Mouse (Mus musculus): ENCODE measurements around the gene Dand5.

GRCm38 (mm10) chr8:84773833-84774232, 48.8 kb downstream of the Dand5 start:
- TF ChIP-seq CTCF (IDR thresholded peaks at IDR 0.05; ENCODE audit: borderline replicate concordance, insufficient read depth, low read length): no peak
- TF ChIP-seq POLR2A (IDR thresholded peaks at IDR 0.05; ENCODE audit: low read depth, low read length): peak; percentile 64
